Mouse (Mus musculus) ovary, adult 2 months (tissue): Measurements from ENCODE around the gene Cfap299. TPM values are rescaled to one million over a fixed set of nuclear protein-coding genes. Genes with fewer than 3 reads are reported as not detected.

Source experiments
- polyA plus RNA-seq: library from polyadenylated mRNA; depleted of rRNA; stranded (reverse); fragments of >200 nt; gene quantifications from 2 replicates; pipeline ENCODE4 v1.2.3, GENCODE M21; 2012; rRNA removed

Gene Cfap299
- polyA plus RNA-seq, result 0.18 and 1.2 TPM in 2 replicates

DNA sequence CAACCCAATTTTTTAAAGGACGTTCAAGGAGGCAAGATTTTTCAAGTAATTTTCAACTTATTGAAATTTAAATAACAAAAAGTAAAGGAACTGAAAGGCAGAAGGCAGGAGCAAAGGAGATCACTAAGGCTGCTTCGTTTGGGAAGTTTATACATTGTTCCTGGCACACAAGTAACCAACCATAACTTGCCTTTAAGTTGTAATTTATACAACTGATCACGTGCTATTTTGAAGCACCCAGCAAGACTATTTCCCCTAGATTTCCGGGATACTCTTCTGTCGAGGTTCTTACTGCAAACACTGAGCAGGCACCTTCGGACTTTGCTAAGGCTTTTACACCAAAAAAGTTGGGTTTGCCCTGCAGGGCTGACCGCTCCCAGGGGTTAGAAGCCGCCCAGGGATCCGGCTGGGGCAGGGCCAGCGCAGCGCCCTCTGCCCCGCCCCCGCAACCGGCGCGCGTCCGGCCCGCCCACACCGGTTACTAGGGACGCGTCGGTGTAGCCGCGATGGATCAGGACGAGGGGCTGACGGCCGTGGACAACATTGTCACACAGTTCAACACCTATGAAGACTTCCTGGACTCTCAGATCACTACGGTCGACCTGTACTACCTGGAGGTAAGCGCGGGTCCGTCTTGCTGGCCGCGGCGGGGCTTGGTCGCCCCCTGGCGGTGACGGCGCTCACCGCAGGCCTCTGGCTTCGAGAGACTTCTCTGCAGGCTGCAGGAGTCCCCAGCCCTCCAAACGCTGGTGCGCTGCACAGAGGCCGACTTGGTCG lies at the start of gene Cfap299:
TSS of gene Cfap299 (plus strand) at position 457 of the 777 bp plus-strand sequence.

DNA sequence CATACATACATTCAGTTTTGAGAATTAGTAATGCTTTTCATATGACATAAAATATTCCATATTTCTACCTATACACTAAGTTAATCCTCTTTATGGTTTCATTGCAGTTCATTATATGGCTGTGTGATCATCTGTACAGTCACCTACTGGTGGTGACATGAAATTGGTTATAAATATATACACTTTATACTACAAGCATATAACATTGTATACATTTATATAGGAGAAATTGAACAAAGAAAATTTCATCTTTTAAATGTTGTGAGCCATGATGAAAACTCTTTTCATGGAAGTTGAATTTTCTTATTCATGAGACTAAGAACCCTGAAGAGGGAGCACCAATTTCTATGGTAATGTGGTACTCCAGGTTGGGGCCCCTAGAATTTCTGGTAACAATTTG lies 223.3 kb downstream of the Cfap299 start, which contains the start of gene Gm11111:
TSS of gene Gm11111 (plus strand) at position 301 of the 400 bp plus-strand sequence.

Other genes with a start within 250 kb of the Cfap299 start
- 0.06 TPM in 2 replicates for gene Prdm8, start 162.1 kb upstream of the Cfap299 start, polyA plus RNA-seq
- 0.16 and 0.64 TPM in 2 replicates for gene Fgf5, start 75.1 kb upstream of the Cfap299 start, polyA plus RNA-seq
- not detected in 2 replicates for gene Gm11111, start 223.4 kb downstream of the Cfap299 start, polyA plus RNA-seq